Mouse (Mus musculus) embryonic stem cell, embryonic (primary cell): ENCODE measurements at regions not wholly inside any gene's neighbourhood (a gene's known extent, or its start where the extent isn't known, plus 50 kb on each side); places are given as distances from the start of the nearest gene placed in this dataset.

Source experiments
- CTCF ChIA-PET, 4 experiments: fragments of 300-600 bp in 2 of 4; fragments of 350-600 bp in 2 of 4; sonication (Branson Sonifier 250); formaldehyde crosslinking; loops; one replicate each; lab custom pipeline; 2022; ENCODE audit warnings: inconsistent platforms in 2 of 4; lab: Charles Lee
- POLR2A ChIA-PET, 4 experiments: fragments of 300-600 bp in 2 of 4; fragments of 350-600 bp in 2 of 4; sonication (Branson Sonifier 250); formaldehyde crosslinking; loops; one replicate each; lab custom pipeline; 2022; ENCODE audit warnings: antibody characterized with exemption in 4 of 4, inconsistent platforms in 1 of 4; lab: Charles Lee

GRCm38 (mm10) chr16:83250346-83250745, 422.2 kb downstream of the Gm21833 start:
- CTCF ChIA-PET = no interaction called here

GRCm38 (mm10) chr16:83254183-83254582, 426.0 kb downstream of the Gm21833 start:
- ChIA-PET POLR2A (no interaction called here), CTCF (no interaction called here)

More at GRCm38 (mm10) chr16:83250346-83250745, 422.2 kb downstream of the Gm21833 start:
- POLR2A ChIA-PET = no interaction called here

- CTCF ChIA-PET = no interaction called here
- POLR2A ChIA-PET = no interaction called here
Measured at GRCm38 (mm10) chr16:83271869-83272268, 443.7 kb downstream of the Gm21833 start.

GRCm38 (mm10) chr16:83316314-83316713, 488.1 kb downstream of the Gm21833 start:
- ChIA-PET POLR2A (no interaction called here), CTCF (no interaction called here)

- CTCF ChIA-PET = no interaction called here
- POLR2A ChIA-PET = no interaction called here
Measured at GRCm38 (mm10) chr16:83326826-83327225, 498.6 kb downstream of the Gm21833 start.

- POLR2A ChIA-PET = no interaction called here
- CTCF ChIA-PET = no interaction called here
Measured at GRCm38 (mm10) chr16:83351069-83351468, 522.9 kb downstream of the Gm21833 start.

- POLR2A ChIA-PET = interaction anchor here in 1 of 4 experiments (0.7 kb wide), 1 partner anchor 53 kb away, joined by 4 read pairs; no protein-coding TSS in a partner anchor
- CTCF ChIA-PET = no interaction called here
Measured at GRCm38 (mm10) chr16:83394581-83394980, 566.4 kb downstream of the Gm21833 start.

GRCm38 (mm10) chr16:83420676-83421075, 592.5 kb downstream of the Gm21833 start:
- POLR2A ChIA-PET = no interaction called here
- CTCF ChIA-PET = no interaction called here

GRCm38 (mm10) chr16:83423096-83423495, 594.9 kb downstream of the Gm21833 start:
- POLR2A ChIA-PET = no interaction called here

More at GRCm38 (mm10) chr16:83423096-83423495, 594.9 kb downstream of the Gm21833 start:
- CTCF ChIA-PET = no interaction called here
